Mouse (Mus musculus) layer of hippocampus, adult 9-11 months (tissue): ENCODE data around the gene Jup.

ENCODE experiments used
- DNase-seq: peaks from one replicate; pipeline ENCODE4 v3.0.0; 2022

Gene Jup

GRCm38 (mm10) chr11:100406995-100407705 is 9.6 kb upstream of the Jup start:
- DNase-seq, result no peak

- no peak for DNase-seq
Observed at GRCm38 (mm10) chr11:100406273-100406672, 8.7 kb upstream of the Jup start.

- no peak for DNase-seq
Observed at GRCm38 (mm10) chr11:100404456-100405074, 7.0 kb upstream of the Jup start.

- no peak for DNase-seq
Observed at GRCm38 (mm10) chr11:100403445-100404134, 6.0 kb upstream of the Jup start.

- no peak for DNase-seq
Observed at GRCm38 (mm10) chr11:100402682-100403081, 5.1 kb upstream of the Jup start.

- DNase-seq, result no peak
Observed at GRCm38 (mm10) chr11:100402240-100402639, 4.7 kb upstream of the Jup start.

GRCm38 (mm10) chr11:100400842-100401241 is 3.3 kb upstream of the Jup start:
- DNase-seq, result peak; percentile 55

- no peak for DNase-seq
Observed at GRCm38 (mm10) chr11:100399727-100400538, 2.4 kb upstream of the Jup start.

GRCm38 (mm10) chr11:100399320-100399719 is 1.8 kb upstream of the Jup start:
- DNase-seq, result no peak

GRCm38 (mm10) chr11:100398517-100398916 is 954 bp upstream of the Jup start:
- no peak for DNase-seq

GRCm38 (mm10) chr11:100396886-100397599 is 520 bp downstream of the Jup start:
- no peak for DNase-seq

- no peak for DNase-seq
Observed at GRCm38 (mm10) chr11:100395861-100396631, 1.5 kb downstream of the Jup start.

GRCm38 (mm10) chr11:100395200-100395599 is 2.4 kb downstream of the Jup start:
- no peak for DNase-seq

- no peak for DNase-seq
Observed at GRCm38 (mm10) chr11:100394353-100395074, 3.0 kb downstream of the Jup start.

GRCm38 (mm10) chr11:100393733-100394132 is 3.8 kb downstream of the Jup start:
- no peak for DNase-seq

GRCm38 (mm10) chr11:100392958-100393357 is 4.6 kb downstream of the Jup start:
- no peak for DNase-seq

GRCm38 (mm10) chr11:100391884-100392345 is 5.6 kb downstream of the Jup start:
- no peak for DNase-seq

- DNase-seq, result no peak
Observed at GRCm38 (mm10) chr11:100391081-100391883, 6.3 kb downstream of the Jup start.

GRCm38 (mm10) chr11:100389931-100390445 is 7.6 kb downstream of the Jup start:
- no peak for DNase-seq

GRCm38 (mm10) chr11:100388588-100388987 is 9.0 kb downstream of the Jup start:
- no peak for DNase-seq
